Mouse (Mus musculus) frontal cortex, postnatal 10 days (tissue): Measurements from ENCODE around the gene Supt4a.

Source experiments
- DNase-seq, 2 experiments: peaks; one replicate each; pipeline ENCODE4 v3.0.0; 2022; ENCODE audit warnings: low spot score in 2 of 2, mixed read lengths in 1 of 2

The Supt4a gene

DNA sequence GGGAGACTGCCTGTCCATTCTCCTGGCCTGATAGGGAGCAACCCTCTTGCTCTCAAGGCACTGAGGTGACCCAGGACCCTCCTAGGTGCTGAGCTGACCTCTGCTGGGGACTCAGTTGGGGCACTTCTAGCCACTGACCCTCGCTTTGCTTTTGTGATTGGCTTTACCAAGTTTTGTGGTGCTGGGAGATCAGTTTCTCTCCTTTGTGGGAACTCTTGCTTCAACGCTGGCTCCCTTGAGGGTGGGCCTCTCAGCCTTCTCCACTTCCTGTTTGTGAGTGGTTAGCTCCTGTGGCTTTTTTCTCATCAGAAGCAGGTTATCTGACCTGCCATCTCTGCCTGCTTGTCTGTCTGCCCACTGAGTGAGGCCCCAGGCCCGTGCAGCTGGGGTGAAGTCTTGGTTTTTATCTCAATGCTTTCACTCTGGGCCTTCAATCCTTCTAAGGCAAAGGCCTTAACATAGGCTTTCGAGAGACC lies 14.2 kb downstream of the Supt4a start:
- no peak for DNase-seq

DNA sequence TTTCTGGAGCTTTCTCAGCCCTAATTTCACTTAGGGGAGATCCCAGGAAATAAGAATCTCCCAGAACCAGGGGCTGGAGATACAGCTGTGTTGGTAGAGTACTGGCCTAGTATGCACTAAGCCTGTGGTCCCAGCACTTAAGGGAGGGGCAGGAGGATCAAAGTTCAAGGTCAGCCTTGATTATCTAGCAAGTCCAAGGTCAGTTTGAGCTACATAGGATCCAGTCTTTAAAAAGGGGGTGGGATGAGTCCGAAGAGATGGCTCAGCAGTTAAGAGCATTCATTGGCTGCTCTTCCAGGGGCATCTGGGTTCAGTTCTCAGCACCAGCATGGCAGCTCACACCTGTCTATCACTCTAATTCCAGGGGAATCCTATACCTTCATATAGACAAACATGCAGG lies 15.0 kb downstream of the Supt4a start:
- no peak for DNase-seq

DNA sequence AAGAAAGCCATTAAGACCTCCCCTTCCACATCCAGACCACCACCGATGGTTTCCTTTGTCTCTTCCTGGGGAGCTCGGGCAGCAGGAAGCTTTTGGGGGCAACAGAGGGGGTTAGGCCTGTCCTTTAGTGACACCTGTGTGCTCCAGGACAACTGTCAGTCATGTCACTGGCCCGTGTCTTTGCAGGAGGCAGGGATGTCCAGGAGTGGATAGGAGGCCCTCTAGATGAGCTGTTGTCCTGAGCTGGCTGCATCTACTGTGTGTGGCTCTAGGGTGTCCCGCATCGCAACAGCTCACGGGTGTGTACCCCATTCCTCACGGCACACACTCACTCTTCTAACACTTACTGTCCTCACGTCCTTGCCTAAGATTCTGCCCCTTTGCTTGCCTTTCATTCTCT lies 15.9 kb downstream of the Supt4a start:
- no peak for DNase-seq

DNA sequence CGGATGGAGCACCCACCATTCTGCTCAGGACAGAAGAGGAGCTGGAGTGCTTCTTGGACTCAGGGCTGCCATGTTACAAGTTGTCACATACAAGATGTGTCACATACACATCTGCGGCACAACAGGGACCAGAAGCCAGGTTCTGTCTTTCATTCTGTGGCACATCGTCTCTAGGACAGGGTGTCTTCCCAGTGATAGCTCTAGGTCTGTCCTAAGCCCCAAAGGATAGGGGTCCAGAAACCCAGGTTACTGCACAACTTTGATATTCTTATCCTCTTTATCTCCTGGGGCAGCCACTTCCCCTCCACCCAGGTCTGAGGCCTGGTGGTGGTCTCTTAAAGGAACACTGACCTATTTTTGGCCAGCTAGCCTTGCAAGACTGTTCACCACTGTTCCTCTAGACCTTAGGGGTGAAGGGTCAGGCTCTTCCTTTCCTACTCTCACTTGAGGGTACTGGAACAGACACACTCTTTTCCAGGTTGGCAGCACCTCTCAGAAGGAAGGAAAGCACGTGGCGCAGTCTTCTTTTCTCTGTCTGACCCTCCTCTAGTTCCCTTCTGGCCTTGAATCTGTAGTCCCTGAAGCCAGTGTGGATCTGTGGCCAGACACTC lies 16.6 kb downstream of the Supt4a start:
- no peak for DNase-seq

DNA sequence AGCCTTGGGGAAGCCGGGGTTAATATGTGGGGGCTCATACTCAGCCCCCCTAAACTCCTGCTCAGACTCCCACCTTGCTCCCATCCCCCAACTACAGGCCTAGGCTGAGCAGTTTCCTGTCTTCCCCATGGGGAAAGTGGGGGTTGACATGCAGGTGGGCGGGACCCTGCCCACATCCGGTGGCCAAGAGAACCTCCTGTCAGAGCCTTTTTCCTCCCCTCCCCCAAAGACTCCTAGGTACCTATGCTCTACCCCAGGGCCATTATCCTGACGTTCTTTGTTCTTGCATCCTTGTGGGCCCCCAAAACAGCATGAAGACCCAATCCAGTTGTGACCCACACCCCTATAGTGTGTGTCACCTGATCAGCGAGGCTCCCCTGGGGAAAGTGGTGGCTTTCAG lies 17.3 kb downstream of the Supt4a start:
- no peak for DNase-seq

DNA sequence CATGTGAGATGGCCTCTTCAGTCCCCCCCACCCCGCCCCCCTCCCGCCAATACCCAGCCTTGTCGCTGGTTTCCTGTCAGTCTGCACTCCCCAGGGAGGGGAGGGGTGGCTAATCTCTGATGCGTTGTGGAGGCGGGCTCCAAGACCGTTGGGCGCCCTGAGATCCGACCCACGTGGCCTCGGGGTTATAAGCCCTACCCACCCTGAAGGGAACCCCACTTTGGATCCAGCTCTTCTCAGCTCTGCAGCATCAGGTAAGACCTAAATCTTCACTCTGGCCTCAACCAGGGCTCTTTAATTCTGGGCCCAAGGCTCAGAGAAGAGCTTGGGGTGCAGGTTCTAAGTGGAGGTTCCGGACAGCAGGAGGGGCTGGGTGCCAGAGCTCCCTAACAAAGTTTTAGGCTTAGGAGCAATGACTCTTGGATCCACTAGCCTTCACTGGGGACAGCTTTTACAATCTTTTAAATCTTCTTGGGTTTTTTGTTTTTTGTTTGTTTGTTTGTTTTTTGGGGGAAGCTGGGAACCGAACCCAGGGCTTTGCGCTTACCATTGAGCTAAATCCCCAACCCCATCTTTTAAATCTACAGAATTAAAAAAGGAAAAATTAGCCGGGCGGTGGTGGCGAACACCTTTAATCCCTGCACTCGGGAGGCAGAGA lies 18.1 kb downstream of the Supt4a start:
- DNase-seq = no peak

DNA sequence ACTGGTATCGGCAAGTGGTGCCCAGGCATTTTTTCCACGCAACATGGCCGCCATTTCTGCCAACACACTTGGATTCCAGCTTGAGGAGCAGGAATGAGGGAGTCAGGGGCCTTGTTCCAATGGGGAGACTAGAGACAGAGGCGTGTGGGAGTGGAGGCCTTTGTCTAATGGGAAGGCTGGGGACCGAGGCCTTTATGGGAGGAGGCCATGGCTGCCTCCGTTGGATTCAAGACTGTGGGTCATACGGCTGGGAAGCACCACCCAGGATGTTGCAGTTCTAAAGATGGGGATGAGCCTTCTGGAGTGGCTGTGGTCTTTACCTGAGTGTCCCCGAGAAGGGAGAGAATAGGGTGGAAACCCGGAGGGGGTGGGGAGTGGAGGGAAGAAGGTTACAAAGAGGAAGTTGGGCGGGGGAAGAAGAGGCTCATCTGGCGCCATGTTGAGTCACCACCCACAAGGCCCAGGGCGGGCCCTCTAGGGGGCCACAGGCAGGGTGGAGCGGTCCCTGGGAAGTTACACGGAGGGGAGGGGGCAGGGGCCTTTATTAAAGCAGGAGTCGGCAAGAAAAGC lies 19.0 kb downstream of the Supt4a start:
- no peak for DNase-seq

DNA sequence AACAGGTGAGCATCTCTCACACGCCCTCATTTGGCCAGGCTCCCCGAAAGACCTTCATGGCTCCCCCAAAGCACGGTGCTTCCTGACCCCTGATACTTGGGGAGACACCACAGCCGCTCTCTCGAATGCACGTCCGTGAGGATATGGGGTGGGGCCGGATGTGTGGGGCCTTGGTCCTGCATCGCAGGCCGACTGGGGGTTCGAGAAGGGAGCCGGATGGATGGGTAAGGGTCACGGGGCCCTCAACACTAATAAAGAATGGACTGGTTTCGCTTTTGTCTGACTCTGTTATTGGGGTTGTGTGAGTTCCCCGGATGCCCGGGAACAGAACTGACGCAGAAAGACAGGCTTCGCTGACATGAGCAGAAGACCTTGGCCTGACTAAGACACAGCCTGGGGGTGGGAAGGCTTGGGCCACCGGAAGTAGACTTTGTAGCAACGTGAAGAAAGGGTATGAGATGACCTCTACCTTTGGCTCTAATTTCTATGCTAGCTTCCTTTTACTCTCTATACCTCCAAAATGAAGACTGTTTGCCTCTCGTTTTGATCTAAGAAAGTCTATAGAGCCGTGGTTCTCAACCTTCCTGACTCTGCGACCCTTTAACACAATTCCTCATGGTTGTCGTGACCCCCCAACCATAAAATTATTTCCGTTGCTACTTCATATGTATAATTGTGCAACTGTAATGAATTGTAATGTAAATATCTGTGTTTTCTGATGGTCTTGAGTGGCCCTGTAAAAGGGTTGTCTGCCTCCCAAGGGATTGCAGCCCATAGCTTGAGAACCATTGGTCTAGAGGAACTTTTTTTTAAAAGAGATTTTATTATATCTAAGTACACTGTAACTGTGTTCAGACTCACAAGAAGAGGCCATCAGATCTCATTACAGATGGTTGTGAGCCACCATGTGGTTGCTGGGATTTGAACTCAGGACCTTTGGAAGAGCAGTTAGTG lies 19.9 kb downstream of the Supt4a start:
- no peak for DNase-seq

DNA sequence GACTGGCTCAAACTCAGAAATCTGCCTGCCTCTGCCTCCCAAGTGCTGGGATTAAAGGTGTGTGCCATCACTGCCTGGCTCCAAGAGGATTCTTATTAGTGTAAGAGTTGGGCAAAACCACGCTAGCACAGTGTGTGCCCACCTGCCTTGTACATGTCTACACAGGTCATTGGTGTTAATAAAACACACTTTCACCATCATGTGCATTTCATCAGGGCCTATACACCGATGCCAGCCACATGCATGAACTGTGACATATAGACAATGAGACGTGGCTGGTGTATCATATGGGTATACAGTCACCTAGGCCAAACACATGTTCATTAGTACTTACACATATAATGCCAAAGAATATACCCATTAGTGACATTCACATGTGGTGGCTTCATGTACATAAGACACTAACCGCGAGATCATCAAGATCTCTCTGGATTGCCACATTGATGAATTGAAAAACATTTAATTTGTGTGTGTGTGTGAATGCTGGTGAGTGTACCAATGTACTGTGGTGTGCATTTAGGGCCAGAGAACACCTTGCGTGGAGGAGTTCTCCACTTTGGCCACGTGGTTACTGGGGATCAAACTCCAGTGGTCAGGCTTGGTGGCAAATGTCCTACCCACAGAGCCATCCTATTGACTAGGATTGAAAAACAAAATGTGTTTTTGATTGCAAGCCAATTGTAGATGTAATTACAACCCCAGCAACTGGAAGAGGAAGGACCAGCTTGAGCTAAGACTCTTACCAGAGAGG lies 21.0 kb downstream of the Supt4a start:
- no peak for DNase-seq

DNA sequence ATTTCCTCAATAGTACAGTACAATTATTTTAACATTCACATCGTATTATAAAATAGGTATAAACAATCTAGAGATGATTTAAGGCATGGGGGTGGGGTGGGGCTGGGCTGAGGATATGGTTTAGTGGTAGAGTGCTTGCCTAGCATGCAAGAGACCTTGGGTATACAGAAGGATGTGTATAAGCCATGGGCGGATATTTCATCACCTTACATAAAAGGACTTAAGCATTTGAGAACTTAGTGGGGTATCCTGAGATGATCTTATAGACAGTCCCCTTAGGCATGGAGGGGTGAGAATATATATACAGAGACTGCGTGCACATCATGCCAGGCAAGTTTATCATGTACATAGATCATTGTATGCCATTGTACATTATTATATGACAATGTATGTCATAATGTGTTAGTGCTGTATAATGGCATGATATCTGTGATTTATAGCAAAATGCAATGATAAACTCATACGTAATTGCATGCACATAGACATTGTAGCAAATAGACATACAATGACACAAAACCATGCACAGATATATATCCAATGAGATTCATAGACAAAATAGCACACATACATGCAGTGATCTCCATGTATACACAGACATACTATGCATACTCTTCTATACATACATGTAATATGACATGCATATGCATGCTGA lies 21.7 kb downstream of the Supt4a start:
- no peak for DNase-seq

DNA sequence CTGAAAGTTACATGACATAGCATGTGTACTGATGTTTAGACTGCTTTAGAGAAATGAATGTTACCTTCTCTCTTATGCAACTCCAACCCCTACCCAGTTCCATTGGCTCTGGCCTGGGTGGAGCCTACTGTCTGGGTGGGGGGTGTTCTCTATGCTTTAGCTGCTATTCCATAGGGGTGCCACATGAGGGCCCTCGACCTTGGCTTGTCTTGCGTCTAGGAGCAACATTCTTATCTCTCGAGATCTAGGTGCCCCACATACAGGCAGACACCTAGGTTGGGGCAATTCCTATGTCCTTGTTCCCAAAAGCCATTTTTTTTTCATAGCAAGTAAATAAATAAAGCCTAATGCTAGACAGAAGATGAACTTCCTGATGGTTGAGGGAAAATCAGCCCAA lies 22.3 kb downstream of the Supt4a start:
- DNase-seq = peak in 1 of 2 experiments; percentile 56

DNA sequence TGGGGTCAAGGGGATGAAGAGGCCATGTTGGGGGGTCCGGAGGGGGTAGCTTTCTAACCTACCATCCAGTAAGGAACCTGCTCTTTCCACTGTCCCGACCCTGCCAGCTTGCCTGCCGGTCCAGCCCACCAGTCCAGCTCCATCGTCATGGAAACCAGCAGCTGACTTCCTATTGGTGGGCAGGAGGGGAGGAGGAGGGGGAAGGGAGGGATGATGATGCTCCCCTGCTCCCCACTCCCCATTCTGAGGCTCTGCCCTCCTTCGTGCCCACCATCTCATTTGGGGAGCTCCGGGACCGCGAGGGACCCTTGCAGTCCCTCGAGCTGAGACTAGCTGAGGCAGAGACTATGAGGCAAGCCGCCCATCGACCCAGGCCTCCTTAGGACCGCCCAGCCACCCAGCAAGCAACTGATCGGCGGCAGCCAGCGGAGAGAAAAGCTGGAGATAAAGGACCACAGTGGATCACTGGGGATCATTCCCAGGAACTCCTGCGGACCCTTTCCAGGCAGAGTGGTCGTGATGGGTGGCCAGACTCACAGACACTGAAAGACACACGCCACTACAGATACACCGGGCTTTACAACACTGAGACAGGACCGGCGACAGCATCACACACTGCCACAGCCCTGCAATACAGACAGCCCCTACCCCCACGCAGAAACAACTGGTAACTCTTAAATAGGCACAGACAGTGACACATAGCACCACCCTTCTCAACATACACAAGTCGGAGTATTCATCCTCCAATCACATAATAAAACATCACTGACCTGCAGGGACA lies 23.1 kb downstream of the Supt4a start, which contains the start of gene Tspoap1:
Gene Tspoap1, plus strand, starts transcription at position 241 of the 781 bp plus-strand sequence.
- DNase-seq = peak; percentile 74 to 77

DNA sequence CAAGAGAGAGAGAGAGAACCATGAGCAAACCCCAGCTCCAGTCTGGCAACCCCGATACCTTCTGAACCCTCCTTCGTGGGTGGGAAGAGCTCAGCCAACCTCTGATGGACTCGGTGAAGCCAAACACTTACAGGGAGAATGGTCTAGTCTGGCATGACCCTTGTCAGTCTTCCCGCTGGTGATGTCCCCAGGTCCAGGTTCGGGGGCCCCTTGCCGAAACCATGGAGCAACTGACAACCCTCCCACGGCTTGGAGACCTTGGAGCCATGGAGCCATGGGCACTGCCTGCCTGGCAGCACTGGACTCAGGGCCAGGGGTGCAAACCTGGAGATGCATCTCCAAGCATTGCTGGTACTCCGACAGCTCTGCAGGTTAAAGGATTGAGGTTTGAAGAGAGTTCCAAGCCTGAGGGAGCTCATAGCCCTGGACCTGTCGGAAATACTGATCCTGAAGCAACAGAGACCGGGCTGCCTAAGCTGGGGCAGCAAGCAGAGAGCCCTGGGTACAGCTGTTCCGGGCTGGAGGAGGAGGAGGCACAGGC lies 23.9 kb downstream of the Supt4a start:
- DNase-seq = peak in 1 of 2 experiments; percentile 20

DNA sequence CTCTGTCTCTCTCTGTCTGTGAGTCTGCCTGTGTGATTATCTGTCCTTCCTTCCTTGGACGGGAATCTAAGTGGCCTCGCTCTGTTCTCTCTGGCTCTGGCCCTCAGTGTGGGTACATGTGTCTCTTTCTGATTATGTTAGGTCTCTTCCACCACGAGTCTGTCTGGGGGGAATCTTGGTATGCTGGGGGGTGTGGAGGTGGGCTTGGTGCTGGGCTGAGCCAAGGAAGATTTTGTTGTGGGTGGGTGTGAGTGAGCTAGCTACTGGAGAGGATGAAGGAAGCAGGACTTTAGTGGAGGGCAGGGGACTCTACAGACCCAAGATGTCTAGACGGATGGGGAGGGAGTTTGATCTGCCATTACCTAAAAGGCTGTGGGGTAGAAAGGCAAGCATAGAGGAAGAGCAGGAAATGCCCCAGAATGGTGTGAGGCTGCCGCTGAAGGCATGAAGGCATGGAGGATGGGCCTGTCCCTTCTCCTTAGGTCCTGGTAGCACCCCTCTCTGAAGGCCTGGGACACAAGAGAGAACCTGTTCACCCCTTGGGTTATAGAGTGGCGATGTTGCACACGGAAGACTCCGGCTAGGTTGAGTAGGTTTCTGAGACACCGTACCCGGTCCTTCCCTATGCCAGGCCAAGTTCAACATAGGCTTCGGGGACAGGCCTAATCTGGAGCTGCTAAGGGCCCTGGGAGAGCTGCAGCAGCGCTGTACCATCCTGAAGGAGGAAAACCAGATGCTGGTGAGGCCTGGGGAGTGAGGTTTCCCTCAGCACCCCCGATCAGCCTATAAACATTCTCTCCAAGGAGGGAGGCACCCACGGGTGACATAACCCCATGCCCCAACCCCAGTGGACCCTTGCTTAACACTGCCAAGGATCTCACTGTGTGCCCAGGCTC lies 24.7 kb downstream of the Supt4a start:
- DNase-seq = no peak

DNA sequence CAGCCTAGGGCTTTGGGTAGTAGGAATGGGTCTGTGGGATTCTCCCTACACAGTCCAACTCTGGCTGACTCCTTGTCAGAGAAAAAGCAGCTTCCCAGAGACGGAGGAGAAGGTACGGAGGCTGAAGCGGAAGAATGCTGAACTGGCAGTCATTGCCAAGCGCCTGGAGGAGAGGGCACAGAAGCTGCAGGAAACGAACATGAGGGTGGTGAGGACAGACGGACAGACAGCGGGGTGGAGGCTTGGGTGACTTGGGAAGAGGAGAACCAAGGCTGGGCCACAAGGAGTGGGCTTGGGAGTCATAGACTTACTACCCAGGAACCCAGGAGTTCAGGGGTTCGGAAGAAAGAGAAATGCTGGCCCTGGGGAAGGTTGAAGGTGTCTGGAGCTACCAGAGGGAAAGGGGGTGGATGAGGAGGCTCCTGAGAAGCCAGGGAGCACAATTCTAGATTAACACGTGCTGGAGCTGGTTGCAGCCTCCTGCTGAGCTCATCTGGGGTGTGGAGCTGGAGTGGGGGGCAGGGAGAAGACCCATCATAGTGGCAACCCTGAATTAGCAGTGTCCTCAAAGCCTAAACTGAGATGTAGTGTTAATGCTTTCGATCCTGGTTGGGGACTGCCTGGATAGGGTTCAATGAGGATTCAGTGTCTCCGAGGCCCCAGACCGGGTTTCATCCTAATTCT lies 25.5 kb downstream of the Supt4a start:
- peak; percentile 41 to 59 for DNase-seq

DNA sequence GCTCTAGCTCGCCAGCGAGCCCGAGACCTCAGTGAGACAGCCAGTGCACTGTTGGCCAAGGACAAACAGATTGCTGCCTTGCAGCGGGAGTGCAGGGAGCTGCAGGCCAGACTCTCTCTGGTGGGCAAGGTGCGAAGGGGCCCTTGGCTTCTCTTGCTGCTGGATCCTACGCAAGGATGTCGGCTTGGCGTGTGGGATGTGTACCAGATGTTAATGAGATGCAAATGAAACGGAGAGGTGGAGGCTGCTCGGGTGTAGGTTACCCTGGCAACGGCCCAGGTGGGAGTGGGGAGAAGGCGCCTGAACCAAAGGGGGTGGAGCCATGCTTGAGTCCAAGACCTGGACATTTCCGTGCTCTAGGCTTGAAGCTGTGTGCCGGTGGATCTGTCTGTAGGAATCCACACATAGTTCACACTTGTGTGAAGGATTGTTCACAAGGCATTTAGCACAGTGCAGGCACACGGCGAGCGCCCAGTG lies 26.2 kb downstream of the Supt4a start:
- DNase-seq = peak; percentile 71 to 82

DNA sequence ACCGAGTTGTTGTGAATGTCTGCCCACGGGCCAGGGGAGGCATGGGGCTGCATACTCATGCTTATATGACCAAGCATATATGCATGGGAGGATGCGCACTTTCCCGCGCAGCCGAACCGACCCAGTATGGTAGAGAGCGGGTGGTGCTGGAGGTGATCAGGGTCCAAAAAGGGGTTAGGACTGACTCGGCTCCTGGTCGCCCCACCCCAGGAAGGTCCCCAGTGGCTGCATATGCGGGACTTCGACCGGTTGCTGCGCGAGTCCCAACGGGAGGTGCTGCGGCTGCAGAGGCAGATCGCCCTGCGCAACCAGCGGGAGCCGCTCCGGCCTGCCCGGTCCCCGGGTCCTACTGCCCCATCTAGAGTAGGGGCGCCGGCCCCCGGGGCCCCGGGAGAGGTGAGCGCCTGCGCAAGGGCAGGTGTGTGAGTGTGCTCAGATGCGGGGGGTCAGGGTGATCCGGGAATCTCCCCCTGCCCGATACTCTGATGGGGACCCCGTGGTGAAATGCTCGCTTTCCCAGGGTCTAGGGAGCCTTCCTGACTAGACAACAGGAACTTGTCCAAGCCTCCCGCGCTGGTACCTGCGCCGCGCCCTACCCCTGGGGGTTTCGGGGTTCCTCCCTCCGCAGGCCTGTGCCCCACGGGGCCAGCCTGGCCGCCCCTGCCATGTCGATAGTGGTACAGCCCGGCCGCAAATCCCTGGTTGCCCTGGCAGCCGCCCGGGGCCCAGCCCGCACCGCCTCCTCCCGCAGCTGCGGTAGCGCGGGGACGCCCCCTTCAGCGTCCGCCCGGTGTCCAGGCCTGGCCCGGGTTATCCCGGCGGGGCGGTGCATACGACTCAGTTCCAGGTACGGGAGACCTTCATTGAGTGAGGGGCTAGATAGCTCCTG lies 26.9 kb downstream of the Supt4a start:
- peak; percentile 50 to 63 for DNase-seq
